10 mouse cellular contexts compared by ENCODE assay signal in genomic region chr7:51972252-51972855, GRCm38 (mm10). TPM values are rescaled to one million over a fixed set of nuclear protein-coding genes. Genes with fewer than 3 reads are reported as not detected.
DNase-seq lines count a peak whose midpoint lies in the region; ATAC-seq lines count a peak whose summit lies in the region.
"Had no signal": no experiment of that assay in that cellular context is flagged by ENCODE, and none has a peak within 500 bp of the region (broad histone marks: within the 10 kb centered on the region; RNA-seq: fewer than 3 reads in every experiment).

No protein-coding gene starts in this region.

- ATAC-seq in activated CD4-positive, CD25-positive, alpha-beta regulatory T cell, adult 4 months, result peak; percentile 73
- peak; percentile 73 to 90 for ATAC-seq in hematopoietic stem cell, adult 5-6 weeks (replicated peaks in 1 of 2; ENCODE audit: insufficient read depth in 1 of 2, low FRiP score in 2 of 2, low TSS enrichment in 1 of 2, low read depth in 1 of 2, poor library complexity in 2 of 2, severe bottlenecking in 2 of 2)
- peak; percentile 79 for ATAC-seq in megakaryocyte-erythroid progenitor cell, adult 5-6 weeks (replicated peaks; ENCODE audit: low FRiP score, low TSS enrichment, poor library complexity, severe bottlenecking)

- intact Hi-C loops in heart, postnatal 25 days (cut with DNase I), result loop anchor here (2.0 to 10.0 kb wide), 3 partner anchors 108 to 354 kb away; partner anchors contain the start of genes Fancf and Gas2

- DNase-seq in heart, adult 8-10 months (ENCODE audit: low spot score), result peak; percentile 11
- DNase-seq in heart, postnatal 25 days (ENCODE audit: low spot score), result no peak
- peak; percentile 77 for DNase-seq in embryo, embryonic 10 days (ENCODE audit: low spot score)
- DNase-seq in layer of hippocampus, adult 9-10 months (ENCODE audit: low spot score), result peak; percentile 30
- DNase-seq in right cerebral cortex, postnatal 14 days, result peak; percentile 26

RNA-seq across cellular contexts. Expression of gene Svip, which starts 33.5 kb away (rescaled TPM):
- 10 to 100 TPM; 25.0 to 32.3 (median 28.9) TPM for total RNA-seq in heart, adult 8-10 months (2022)
- 10 to 100 TPM; 22.7 to 23.7 TPM for total RNA-seq in heart, postnatal 25 days (2021)
- under 1 TPM; 0.57 to 0.63 TPM for polyA plus RNA-seq in activated CD4-positive, CD25-positive, alpha-beta regulatory T cell, adult 4 months (2017; shearing (Covaris generic))
- 16.5 and 16.8 TPM in 2 replicates for total RNA-seq in hematopoietic stem cell, adult 5-6 weeks (2017)
- 22.7 and 26.2 TPM in 2 replicates for total RNA-seq in megakaryocyte-erythroid progenitor cell, adult 5-6 weeks (2014; fragmentation: Nextera tagmentation)
- total RNA-seq in megakaryocyte-erythroid progenitor cell, adult 5-6 weeks (2017), result 16.6 and 21.8 TPM in 2 replicates

RNA-seq across cellular contexts. Expression of gene 1700015G11Rik, which starts 43.2 kb away (rescaled TPM):
- total RNA-seq in heart, adult 8-10 months (2022), result not detected
- not detected for total RNA-seq in heart, postnatal 25 days (2021)
- polyA plus RNA-seq in activated CD4-positive, CD25-positive, alpha-beta regulatory T cell, adult 4 months (2017; shearing (Covaris generic)), result not detected
- not detected in 2 replicates for total RNA-seq in hematopoietic stem cell, adult 5-6 weeks (2017)
- total RNA-seq in megakaryocyte-erythroid progenitor cell, adult 5-6 weeks (2014; fragmentation: Nextera tagmentation), result not detected in 2 replicates
- total RNA-seq in megakaryocyte-erythroid progenitor cell, adult 5-6 weeks (2017), result not detected in 2 replicates
- polyA plus RNA-seq: heart, embryonic 16.5 days; stomach, embryonic 16.5 days had no signal
